Mouse (Mus musculus) heart, adult 2 months (tissue): Measurements from ENCODE around the gene Gm3880.

Source experiments
- CTCF ChIP-seq: fragments of 200-600 bp; IDR thresholded peaks from 2 replicates; pipeline ENCODE4 v1.8.1; 2022; ENCODE audit warnings: antibody characterized with exemption, mild to moderate bottlenecking, moderate library complexity
- POLR2A ChIP-seq: fragments of 200-500 bp; IDR thresholded peaks from 2 replicates; pipeline ENCODE4 v1.6.1; 2011; ENCODE audit warnings: mild to moderate bottlenecking, low read depth, low read length, control low read depth; ENCODE audit not compliant: insufficient read depth

- TF ChIP-seq POLR2A (no peak), CTCF (no peak)
These were observed 41.1 kb downstream of the Gm3880 start for GRCm38 (mm10) chrX:102645691-102646090.
